Mouse (Mus musculus): ENCODE results near the gene Tmeff2.

DNA sequence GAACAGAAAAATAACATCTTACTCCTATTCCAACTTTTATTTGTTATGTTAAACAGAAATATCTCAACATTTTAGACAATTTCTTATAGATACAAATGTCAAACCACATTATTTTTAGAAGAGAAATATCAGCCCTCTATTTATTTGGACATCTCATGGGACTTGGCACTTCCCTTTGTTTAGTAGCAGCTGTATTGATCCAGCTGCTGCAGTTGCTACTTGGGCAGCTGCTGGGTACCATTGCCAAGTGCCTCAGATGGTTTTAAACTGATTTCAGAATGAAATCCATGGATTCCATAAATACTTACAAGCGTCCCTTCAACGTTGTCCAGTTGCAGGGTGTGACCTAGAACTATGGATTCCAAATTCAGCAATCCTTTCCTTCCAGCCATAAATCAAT is 70.4 kb downstream of the Tmeff2 start:
- TF ChIP-seq CTCF (IDR thresholded peaks at IDR 0.05; ENCODE audit: low read depth, low read length) (no peak), EP300 (IDR thresholded peaks at IDR 0.05; ENCODE audit: insufficient read depth, low read depth, low read length) (no peak)
